Mouse (Mus musculus): ENCODE data around the gene Farsa.
A peak's percentile ranks its signal among the peaks of the same experiment; 100 is the strongest.

Farsa gene

GRCm38 (mm10) chr8:84834866-84835855, 21.6 kb upstream of the Farsa start:
- DNase-seq: no peak

DNA sequence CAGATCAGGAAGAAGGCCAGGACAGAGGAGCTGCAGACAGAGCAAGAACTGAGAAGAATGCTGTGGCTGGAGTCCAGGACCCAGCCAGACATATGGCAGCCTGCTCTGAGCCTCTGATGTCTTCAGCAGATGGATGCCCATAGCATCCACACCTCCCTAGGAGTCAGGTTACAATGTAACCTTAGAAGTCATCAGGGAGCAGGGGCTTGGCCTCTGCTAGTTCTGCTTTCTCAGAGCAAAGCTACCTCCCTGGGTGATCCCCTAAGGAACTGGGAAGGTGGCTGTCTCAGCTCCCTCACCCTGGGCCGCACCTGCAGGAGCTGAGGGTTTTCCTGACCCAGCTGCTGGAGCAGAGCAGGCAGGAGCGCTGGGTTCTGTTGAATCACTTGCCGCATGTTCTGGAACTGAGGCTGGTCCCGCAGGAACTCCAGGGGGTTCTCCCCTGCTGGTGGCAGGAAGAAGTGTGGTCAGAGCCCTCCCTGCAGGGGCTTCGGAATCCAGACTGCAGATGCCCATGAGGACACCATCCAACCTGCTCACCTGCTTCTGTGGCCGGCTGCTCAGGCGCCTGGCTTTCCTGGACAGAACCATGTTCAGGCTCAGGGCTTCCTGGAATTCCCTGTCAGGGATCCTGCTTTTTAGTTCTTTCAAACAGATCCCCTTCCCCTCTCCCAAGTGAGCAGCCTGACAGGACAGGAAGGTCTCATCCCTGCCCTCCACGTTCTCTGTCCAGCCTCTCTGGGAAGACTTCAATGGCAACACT, 19.5 kb upstream of the Farsa start:
- DNase-seq: no peak

GRCm38 (mm10) chr8:84837912-84838470, 18.8 kb upstream of the Farsa start:
- DNase-seq: no peak

DNA sequence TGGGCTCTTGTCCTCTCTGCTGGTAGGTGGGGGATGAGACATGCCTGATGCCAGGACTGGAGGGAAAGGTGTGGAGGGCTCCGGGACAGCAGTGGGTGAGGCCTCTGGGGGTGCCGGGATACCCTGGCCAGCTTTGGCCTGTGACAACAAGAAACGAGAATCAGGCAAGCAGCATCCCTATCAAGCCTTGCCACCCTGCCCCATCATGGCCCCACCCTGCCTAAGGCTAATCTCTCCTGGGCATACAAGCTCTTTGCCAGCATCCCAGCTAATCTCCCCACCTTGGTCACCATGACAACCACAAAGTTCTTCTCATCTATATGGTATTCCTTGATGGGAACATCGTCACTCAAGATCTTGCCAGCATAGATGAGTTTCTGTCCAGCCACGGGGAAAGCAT, 18.3 kb upstream of the Farsa start:
- DNase-seq: no peak

DNA sequence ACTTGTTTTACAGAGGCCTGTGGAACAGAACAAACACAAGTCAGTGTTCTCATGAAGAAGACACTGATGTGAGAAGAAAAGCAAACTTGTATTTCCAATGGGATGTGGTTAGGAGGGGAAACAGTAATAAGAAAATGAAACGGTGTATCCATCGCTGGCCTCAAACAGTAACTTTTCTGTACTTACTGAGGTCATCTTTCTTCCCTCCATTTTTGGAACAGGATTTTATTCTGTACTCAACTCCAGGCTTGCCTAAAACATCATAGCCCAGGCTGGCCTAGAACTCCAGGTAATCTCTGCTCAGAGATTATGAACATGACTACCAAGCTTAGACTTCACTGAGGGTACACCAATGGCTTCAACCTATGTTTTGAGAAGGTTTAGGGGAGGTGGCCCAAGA, 17.4 kb upstream of the Farsa start:
- no peak for DNase-seq

- DNase-seq: no peak
These were observed 16.9 kb upstream of the Farsa start for GRCm38 (mm10) chr8:84839875-84840247.

GRCm38 (mm10) chr8:84840248-84840999, 16.4 kb upstream of the Farsa start, which contains the start of gene Rad23a:
TSS of gene Rad23a (minus strand) at chr8:84840665.
- peak; percentile 94 to 95 for DNase-seq

GRCm38 (mm10) chr8:84841514-84841913, 15.3 kb upstream of the Farsa start:
- no peak for DNase-seq

DNA sequence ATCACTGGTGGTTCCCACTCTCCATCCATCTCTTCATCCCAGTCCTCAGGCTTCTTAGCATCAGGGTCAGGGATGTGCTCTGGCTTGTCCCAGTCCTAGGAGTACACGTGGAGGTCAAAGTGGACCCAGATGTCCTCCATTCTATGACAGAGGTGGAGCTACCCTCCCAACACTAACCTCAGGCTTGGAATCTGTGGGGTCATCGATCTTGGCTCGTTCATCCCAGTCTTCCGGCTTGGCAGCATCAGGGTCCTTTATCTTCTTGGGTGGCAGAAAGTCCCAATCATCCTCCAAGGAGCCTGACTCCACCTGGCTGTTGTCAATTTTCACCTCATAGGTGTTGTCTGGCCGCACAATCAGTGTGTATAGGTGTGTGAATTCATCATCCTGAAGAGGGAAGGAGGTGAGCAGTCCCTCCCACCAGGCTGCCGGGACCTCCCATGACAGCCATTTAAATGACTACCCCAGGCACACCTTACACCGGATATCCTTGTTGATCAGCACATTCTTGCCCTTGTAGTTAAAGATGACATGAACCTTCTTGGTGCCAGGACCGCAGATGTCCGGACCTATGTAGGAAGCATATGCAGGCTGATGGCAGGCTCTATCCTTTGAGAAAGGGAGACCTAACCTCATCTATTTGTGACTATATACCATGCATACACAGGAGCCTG, 12.3 kb upstream of the Farsa start:
- DNase-seq: no peak

DNA sequence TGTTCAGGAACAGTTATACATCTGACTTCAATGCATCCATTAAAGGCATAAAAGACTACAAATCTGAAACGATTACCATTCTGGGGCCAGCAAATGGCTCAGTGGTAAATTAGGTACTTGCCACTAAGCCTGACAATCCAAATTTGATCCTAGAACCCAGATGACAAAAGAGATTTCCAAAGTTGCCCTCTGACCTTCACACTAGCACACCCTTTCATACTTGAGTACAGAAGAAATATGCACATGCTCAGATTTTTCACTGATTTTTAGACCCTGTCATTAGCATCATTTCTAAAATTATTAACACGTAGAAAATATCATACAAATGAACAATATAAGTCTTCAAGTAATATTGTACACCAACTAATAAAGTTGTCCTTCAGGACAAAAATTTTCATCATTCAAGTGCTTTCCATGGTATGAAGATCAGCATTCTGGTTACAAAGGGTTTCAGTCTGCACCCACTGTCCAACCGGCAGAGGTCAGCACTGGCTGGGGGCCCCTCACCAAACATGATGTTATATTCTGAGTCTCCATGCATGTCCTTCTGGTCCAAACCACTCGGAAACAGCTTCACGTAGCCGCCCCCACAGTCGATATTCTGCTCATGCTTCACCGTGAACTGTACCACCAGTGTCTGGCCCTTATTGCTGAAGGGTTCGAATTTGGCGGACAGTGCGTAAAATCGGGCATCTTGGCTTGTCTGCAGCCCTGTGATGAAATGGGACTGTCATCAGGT, 11.3 kb upstream of the Farsa start:
- peak; percentile 36 to 67 for DNase-seq

DNA sequence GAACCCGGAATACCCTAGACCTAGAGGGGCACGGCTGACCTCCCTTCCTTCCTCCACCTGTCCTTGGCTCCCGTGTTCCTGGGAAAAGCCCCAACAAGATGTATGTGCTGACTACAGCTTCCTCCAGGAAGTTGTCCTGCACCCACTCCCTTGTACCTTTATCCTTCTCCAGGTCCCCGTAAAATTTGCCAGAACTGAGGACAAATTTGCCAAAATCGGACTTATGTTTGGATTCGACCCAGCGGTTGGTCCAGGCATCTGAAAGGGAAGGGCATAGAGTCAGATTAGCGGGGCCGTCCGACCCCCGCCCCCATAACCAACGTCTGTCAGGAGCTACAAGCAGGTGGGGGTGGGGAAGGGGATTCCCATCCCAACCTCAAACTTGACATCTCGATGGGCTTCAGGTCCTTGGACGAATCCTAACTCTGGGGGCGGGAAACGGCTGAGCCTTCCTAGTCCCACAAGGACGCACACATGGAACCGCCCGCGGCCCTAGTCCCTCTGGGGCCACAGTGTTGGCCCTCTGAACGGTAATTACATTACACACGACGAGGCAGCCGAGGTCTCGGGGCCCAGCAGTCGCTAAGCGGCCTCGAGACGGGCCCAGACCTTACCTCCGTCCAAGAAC, 10.6 kb upstream of the Farsa start:
- no peak for DNase-seq

DNA sequence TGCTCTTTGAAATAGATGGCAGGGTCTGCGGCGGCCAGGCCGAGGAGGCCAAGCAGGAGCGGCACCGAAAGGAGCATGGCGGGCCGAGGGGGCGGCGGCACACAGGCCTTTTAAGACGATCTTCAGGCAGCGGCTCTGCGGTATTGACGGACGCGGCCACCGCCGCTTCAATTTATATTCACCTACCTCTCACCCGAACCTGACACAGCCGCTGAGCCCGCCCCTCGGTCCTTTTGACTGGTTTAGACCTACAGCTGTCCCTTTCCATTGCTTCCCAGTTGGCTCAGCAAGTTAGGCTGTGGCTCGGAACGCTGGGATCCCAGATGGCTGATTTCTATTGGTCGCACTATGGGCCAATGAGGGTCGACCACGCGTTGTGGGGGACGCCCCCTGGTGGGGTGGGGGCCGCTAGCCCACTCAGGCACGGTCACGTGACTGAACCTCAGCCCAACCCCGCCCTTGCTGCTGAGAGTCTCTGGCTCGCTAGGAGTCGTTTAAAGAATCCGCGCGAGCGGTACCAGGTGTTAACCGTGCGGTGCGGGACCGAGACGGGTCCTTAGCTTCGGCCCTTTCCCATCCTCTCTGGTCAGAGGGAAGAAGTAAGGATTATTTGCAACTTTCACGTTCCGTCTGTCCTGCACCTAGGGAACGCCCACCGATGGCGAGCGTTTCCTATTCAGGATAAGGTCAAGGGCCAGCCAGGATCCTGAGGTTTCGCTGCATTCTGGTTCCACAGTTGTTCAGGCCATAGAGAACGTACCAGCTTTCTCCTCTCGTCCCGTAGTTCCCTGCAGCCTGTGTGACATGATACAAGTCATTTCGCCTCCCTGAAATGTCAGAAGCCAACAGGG, 9.8 kb upstream of the Farsa start, which contains the start of gene Calr:
TSS of gene Calr (minus strand) at position 213 of the 851 bp plus-strand sequence.
- peak; percentile 99 to 100 for DNase-seq

DNA sequence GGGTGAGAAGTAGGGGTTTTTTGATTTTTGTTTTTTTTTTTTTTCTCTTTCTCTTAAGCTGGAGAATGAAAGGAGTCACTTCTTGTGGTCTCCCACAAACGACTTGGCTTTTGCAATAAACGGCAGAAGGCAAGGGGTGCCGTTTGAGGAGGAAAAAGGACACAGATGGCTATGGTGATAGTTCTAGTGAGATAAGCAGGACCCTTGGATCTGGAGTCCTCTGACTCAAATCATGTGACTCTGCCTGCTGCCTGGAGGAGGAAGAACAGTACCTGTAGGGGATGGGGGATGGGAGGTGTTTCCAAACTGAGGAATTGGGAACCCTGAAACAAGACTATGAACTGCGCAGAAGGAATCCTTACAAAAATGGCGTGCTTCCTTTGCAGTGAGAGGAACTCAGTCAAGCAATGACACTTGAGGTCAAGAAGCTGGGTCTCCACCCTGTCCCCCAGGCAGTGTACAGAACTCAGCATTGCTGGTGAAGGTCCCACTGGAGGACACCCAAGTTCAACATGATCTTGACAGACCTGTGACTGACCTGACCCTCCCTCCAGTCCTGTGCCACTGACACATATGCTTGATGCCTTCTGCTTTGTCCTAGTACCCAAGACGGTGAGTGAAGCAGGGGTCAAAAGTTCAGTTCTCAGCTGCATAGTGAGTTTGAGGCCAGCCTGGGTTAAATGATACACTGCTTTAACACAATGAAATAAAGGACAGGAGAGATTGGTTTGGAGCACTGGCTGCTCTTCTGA, 8.9 kb upstream of the Farsa start:
- peak in 1 of 2 experiments; percentile 13 for DNase-seq

DNA sequence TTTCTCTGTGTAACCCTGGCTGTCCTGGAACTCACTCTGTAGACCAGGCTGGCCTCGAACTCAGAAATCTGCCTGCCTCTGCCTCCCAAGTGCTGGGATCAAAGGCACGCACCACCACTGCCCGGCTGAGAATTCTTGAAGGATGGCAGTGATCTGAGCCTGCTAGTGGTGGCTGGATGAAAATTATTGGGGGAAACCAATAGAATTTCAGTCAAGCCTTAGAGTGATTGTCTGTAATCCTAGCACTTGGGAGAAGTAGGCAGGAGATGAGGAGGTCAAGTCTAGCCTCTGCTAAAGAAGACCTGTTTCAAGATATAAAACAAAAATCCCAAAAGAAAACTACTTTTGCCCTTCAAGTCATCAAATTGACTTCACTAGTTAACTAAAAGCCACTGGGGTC, 355 bp upstream of the Farsa start:
- no peak for DNase-seq

GRCm38 (mm10) chr8:84871376-84872308, 14.9 kb downstream of the Farsa start, which contains the start of gene Syce2:
TSS of gene Syce2 (plus strand) at chr8:84872111.
- peak; percentile 84 to 95 for DNase-seq

GRCm38 (mm10) chr8:84872309-84872965, 15.6 kb downstream of the Farsa start:
- DNase-seq: peak; percentile 34 to 72

GRCm38 (mm10) chr8:84873016-84873415, 16.2 kb downstream of the Farsa start:
- DNase-seq: no peak
